Mouse (Mus musculus) fat pad, adult 2 months (tissue): Measurements from ENCODE around the gene Olfr868.

Experiments
- DNase-seq: peaks from one replicate; pipeline ENCODE4 v3.0.0-alpha.2; 2011; ENCODE audit warnings: low read depth, low spot score; ENCODE audit errors: extremely low read depth

Gene Olfr868

GRCm38 (mm10) chr9:20098326-20098725, at the start of gene Olfr868:
Olfr868 (plus strand) TSS chr9:20098626.
- DNase-seq: no peak

DNA sequence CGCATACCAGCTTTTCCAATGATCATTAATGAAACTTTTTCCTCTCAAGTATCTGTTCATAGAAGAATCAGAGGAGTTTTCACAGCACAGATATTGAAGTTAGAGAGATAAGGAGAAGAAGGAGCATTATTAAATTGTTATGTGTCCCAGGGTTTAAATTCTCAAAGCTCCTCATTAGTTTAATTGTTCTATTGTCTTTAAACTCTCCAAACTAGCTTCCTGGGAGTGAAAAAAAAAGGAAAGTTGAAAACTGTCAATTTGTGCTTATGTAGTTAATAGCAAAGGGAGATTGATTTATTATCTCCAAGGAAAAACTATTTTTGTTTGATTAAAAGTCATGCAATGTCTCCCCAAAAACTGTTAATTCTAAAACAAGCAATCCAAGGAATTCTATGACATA, 41.0 kb upstream of the Olfr868 start, which contains the start of gene Olfr867:
Gene Olfr867 (minus strand): TSS at position 101 of the 400 bp plus-strand sequence.
- DNase-seq: no peak

DNA sequence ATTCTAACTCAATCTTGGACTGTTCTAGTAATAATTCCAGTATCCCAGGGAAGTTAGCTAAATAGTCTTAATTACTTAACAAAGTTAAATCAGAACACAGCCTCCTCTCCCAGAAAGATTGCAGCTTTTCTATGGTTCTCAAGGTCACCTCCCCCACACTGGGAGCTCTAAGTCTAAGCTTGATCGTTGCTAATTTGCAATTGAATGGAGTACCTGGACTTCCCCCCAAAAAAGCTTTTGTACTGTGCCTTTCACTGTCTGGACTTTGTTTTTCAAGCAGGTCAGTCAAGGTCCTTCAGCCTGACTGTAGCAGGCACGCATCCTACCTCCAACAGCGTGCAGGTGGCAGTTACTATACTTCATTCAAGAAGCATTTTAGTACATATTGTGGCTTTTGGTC, 28.2 kb upstream of the Olfr868 start:
- DNase-seq: no peak

GRCm38 (mm10) chr9:20071291-20071690, 27.1 kb upstream of the Olfr868 start:
- DNase-seq: no peak

GRCm38 (mm10) chr9:20073523-20074177, 24.8 kb upstream of the Olfr868 start:
- DNase-seq: no peak

GRCm38 (mm10) chr9:20128709-20129108, 30.3 kb downstream of the Olfr868 start, which contains the start of gene Olfr869:
Olfr869 (plus strand) TSS chr9:20129009.
- DNase-seq: no peak

- DNase-seq: no peak
These were observed 51.3 kb downstream of the Olfr868 start for GRCm38 (mm10) chr9:20149706-20150105.
